Mouse (Mus musculus) thymus, adult 2 months (tissue): ENCODE data around the gene Fam117a.

Experiments used
- CTCF ChIP-seq: fragments of 200-500 bp; IDR thresholded peaks from 2 replicates; pipeline ENCODE4 v1.5.1; 2012; ENCODE audit warnings: mild to moderate bottlenecking, control low read depth, low read length, moderate library complexity, borderline replicate concordance; ENCODE audit not compliant: control insufficient read depth, poor library complexity, insufficient read depth; ENCODE audit errors: extremely low read depth
- POLR2A ChIP-seq: fragments of 200-500 bp; IDR thresholded peaks from 2 replicates; pipeline ENCODE4 v1.6.1; 2012; ENCODE audit warnings: mild to moderate bottlenecking, low read length, control low read depth, moderate library complexity; ENCODE audit not compliant: control insufficient read depth, poor library complexity, insufficient read depth; ENCODE audit errors: extremely low read depth

- TF ChIP-seq CTCF (no peak), POLR2A (no peak)
Observed at GRCm38 (mm10) chr11:95324181-95324580, 12.6 kb upstream of the Fam117a start.
